Mouse (Mus musculus) C2C12 (cell line): ENCODE data around the gene Gm10961.

Source experiments
- CEBPB ChIP-seq: IDR thresholded peaks from one replicate; pipeline ENCODE4 v1.6.1; 2011; ENCODE audit warnings: low read depth, mild to moderate bottlenecking, control low read depth, moderate library complexity
- CTCF ChIP-seq: IDR thresholded peaks from one replicate; pipeline ENCODE4 v1.5.1; 2011; ENCODE audit not compliant: control insufficient read depth, insufficient read depth, insufficient read length
- MAX ChIP-seq: IDR thresholded peaks from one replicate; pipeline ENCODE4 v1.6.1; 2011; ENCODE audit warnings: mild to moderate bottlenecking, control low read depth
- MYOD1 ChIP-seq: IDR thresholded peaks from one replicate; pipeline ENCODE4 v1.6.1; 2011; ENCODE audit warnings: low read depth; ENCODE audit not compliant: control insufficient read depth, insufficient read length

DNA sequence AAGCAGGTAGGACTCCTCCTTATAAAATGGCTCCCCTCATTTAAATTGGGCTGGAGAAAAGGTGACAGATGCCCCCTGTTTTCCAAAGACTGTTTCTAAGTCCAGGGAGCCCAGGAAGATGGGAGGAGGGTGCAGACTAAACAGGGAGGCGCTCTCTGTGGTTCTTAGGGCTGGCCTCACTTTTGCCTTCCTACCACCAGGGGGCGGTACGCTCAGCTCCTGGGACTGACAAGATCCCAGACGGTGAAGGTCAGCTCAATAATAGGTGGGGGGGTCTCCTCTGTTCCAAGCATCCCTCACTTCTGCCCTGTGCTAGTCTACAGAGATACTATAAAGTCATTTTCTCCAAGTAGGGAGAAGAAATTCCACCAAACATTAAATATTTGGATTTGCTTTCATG, 25.8 kb upstream of the Gm10961 start:
- TF ChIP-seq CTCF (peak; percentile 69), MAX (no peak), CEBPB (no peak), MYOD1 (no peak)
